Mouse (Mus musculus) pancreas, adult 10 weeks (tissue): ENCODE results near the gene Dazl. TPM values are rescaled to one million over a fixed set of nuclear protein-coding genes. Genes with fewer than 3 reads are reported as not detected.

Experiments used
- polyA plus RNA-seq: library from polyadenylated mRNA; stranded (reverse); fragments of 350-450 nt; fragmentation: Illumina TruSeq; extraction: RNeasy Lipid Tissue Mini Kit (QIAGEN cat#74804); gene quantifications from one replicate; pipeline ENCODE4 v1.2.3, GENCODE M21; 2015; ENCODE audit warnings: low read depth, low replicate concordance; ENCODE audit not compliant: insufficient read depth

Dazl gene
- polyA plus RNA-seq, result not detected

DNA sequence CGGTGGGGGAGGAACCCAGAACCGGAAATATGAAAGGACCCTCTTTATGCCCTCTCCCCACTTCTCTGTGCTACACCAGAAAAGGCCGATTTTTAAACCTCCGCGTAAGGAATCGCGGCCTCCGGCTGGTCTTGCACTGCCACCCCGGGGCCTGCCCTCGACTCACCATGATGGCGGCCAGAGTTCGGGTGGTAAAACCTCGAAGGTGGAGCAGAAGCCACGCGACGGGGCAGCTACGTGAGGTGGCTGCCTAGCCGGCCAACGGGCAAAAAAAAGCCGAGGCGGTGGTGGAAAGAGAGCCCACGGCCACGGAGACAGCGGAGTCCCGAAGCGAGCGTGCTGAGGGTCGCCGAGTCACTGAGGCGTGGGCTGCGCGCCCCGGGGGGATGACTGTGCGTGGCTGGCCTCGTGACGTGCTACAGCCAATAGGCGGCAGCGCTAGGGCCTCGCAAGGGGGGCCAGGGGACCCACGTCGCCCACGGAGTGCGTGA lies at the start of gene Dazl:
Gene Dazl, minus strand, starts transcription at position 396 of the 491 bp plus-strand sequence.

Other genes starting within 250 kb of the Dazl start
- 6.6 TPM for gene Rftn1, start 103.0 kb downstream of the Dazl start, polyA plus RNA-seq
- 4.4 TPM for gene Plcl2, start 215.8 kb upstream of the Dazl start, polyA plus RNA-seq